Mouse (Mus musculus): ENCODE results near the gene Mrpl47. TPM values are rescaled to one million over a fixed set of nuclear protein-coding genes. Genes with fewer than 3 reads are reported as not detected.

The Mrpl47 gene
- polyA plus RNA-seq (2014; fragmentation: Illumina TruSeq; extraction: RNeasy Lipid Tissue Mini Kit (QIAGEN cat#74804); ENCODE audit: low read depth, low replicate concordance), result 47.0 TPM

GRCm38 (mm10) chr3:32737172-32737655 is at the start of gene Mrpl47:
Mrpl47 (minus strand) TSS chr3:32737605.

GRCm38 (mm10) chr3:32736244-32737171 is 897 bp downstream of the Mrpl47 start, which contains the start of gene Ndufb5:
Ndufb5 (plus strand) TSS chr3:32736990.

GRCm38 (mm10) chr3:32705647-32706348 is 31.6 kb downstream of the Mrpl47 start, which contains the start of gene Actl6a:
Actl6a (plus strand) TSS chr3:32706298.

Other genes starting within 250 kb of the Mrpl47 start
- gene Kcnmb3, start 245.4 kb downstream of the Mrpl47 start, polyA plus RNA-seq (2014; fragmentation: Illumina TruSeq; extraction: RNeasy Lipid Tissue Mini Kit (QIAGEN cat#74804); ENCODE audit: low read depth, low replicate concordance), result not detected
- 46.9 TPM for gene Zfp639, start 227.3 kb downstream of the Mrpl47 start, polyA plus RNA-seq (2014; fragmentation: Illumina TruSeq; extraction: RNeasy Lipid Tissue Mini Kit (QIAGEN cat#74804); ENCODE audit: low read depth, low replicate concordance)
- gene Mfn1, start 208.1 kb downstream of the Mrpl47 start, polyA plus RNA-seq (2014; fragmentation: Illumina TruSeq; extraction: RNeasy Lipid Tissue Mini Kit (QIAGEN cat#74804); ENCODE audit: low read depth, low replicate concordance), result 442 TPM
- gene Gnb4, start 121.0 kb downstream of the Mrpl47 start, polyA plus RNA-seq (2014; fragmentation: Illumina TruSeq; extraction: RNeasy Lipid Tissue Mini Kit (QIAGEN cat#74804); ENCODE audit: low read depth, low replicate concordance), result 9.6 TPM
- 26.7 TPM for gene Actl6a, start 31.3 kb downstream of the Mrpl47 start, polyA plus RNA-seq (2014; fragmentation: Illumina TruSeq; extraction: RNeasy Lipid Tissue Mini Kit (QIAGEN cat#74804); ENCODE audit: low read depth, low replicate concordance)
- 1,115 TPM for gene Ndufb5, start 615 bp downstream of the Mrpl47 start, polyA plus RNA-seq (2014; fragmentation: Illumina TruSeq; extraction: RNeasy Lipid Tissue Mini Kit (QIAGEN cat#74804); ENCODE audit: low read depth, low replicate concordance)
- gene Usp13, start 79.9 kb upstream of the Mrpl47 start, polyA plus RNA-seq (2014; fragmentation: Illumina TruSeq; extraction: RNeasy Lipid Tissue Mini Kit (QIAGEN cat#74804); ENCODE audit: low read depth, low replicate concordance), result 106 TPM